Mouse (Mus musculus) forebrain, embryonic 13.5 days (tissue): Measurements from ENCODE around the gene Ric8b. TPM values are rescaled to one million over a fixed set of nuclear protein-coding genes. Genes with fewer than 3 reads are reported as not detected.
A peak's percentile ranks its signal among the peaks of the same experiment; 100 is the strongest.

Experiments
- ATAC-seq: fragments of 200-750 bp; cut with Nextera tagmentation; 2 replicates; pipeline ENCODE4 v1.8.0; 2017
- H3K27ac ChIP-seq: fragments of 300-500 bp; sonication (generic); 2 replicates; pipeline ENCODE4 v1.5.1; 2015; ENCODE audit warnings: inconsistent platforms, mild to moderate bottlenecking, moderate library complexity
- H3K27me3 ChIP-seq: fragments of 300-500 bp; sonication (generic); 2 replicates; pipeline ENCODE4 v1.6.1; 2015; ENCODE audit warnings: mild to moderate bottlenecking, inconsistent platforms
- H3K36me3 ChIP-seq: fragments of 300-500 bp; sonication (generic); 2 replicates; pipeline ENCODE4 v1.6.1; 2015; ENCODE audit warnings: mild to moderate bottlenecking, inconsistent platforms; ENCODE audit not compliant: poor library complexity, severe bottlenecking
- H3K4me1 ChIP-seq: fragments of 300-500 bp; sonication (generic); 2 replicates; pipeline ENCODE4 v1.6.1; 2015; ENCODE audit warnings: inconsistent platforms
- H3K4me2 ChIP-seq: fragments of 300-500 bp; sonication (generic); 2 replicates; pipeline ENCODE4 v1.6.1; 2015; ENCODE audit warnings: inconsistent platforms, mild to moderate bottlenecking, moderate library complexity
- H3K4me3 ChIP-seq: fragments of 300-500 bp; sonication (generic); 2 replicates; pipeline ENCODE4 v1.5.1; 2015; ENCODE audit warnings: mild to moderate bottlenecking, inconsistent platforms
- H3K9ac ChIP-seq: fragments of 300-500 bp; sonication (generic); 2 replicates; pipeline ENCODE4 v1.6.1; 2015; ENCODE audit warnings: mild to moderate bottlenecking, inconsistent platforms
- H3K9me3 ChIP-seq: fragments of 300-500 bp; sonication (generic); replicated peaks from 2 replicates; pipeline ENCODE4 v1.6.1; 2016; ENCODE audit warnings: inconsistent platforms
- WGBS: fragments of 180-500 bp; shearing (Covaris S2); methylation state at CpG from one replicate; pipeline ENCODE4 v1.1.7; 2015; 5-methylcytosine and 5-hydroxymethylcytosine counted together
- polyA plus RNA-seq: library from polyadenylated mRNA; unstranded; fragments of >200 nt; fragmentation: Nextera tagmentation; extraction: Ambion mirVana; gene quantifications from 2 replicates; pipeline ENCODE4 v1.2.1, GENCODE M21; 2015

Ric8b gene
- polyA plus RNA-seq, 1 experiment from 2014 or later = 34.2 TPM

DNA sequence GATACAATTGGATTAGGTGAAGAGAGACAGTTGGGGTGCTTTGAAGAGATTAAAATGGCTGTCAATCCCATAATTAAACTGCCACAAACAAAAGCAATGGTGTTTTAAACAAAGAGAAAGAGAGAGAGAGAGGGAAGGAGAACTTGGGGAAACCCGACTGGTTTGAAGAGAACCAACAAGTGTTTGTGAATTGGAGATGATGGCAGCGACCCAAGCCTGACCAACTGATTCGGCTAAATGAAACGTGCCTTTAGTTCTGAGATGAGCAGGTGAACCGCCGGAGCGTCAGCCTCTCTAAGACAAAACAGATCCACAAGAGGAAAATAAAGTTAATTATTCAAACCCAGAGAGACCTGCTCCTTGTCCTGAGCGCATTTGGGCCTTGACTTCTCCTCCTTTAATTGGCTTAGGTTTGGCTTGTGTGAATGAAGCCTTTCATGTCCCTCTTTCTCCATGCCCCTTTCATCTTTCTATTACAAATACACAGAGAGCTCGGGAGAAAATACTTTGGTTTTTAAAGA is 97.1 kb downstream of the Ric8b start:
- 6% methylated on average over 9 of the region's 9 CpGs for WGBS

DNA sequence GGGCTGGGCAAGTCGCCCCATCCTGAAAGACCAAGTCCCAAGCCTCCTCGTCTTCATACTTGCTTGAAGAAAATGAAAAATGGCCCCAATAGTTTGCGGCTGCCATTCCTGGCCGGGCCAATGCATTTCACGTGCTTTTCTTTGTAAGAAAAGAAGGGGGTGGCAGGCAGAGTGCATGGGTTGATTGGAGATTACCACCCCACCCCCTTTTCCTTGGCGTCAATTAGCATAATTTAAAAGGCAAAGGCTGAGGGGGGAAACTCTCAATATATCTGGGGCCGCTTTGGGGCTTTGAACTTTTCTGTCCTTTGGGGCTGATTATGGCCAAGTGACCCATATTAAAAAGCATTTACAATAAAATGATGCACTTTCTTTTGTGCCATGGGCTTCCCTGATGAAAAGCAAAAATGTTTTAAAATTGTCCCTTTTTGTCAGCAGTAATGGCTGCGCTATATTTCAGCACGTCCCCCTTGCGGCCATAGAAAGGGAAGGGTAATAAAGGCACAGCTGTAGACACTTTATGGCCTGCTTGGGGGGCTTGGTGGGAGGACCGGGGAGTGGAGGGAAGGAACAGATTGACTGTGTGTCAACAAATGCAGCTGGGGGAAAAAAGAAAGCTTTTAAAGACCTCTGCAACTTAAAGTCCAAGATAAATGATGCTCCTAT is 105.4 kb downstream of the Ric8b start:
- peak overlapping the region; percentile 22; the same call in 1 of the 2 replicates for H3K9ac ChIP-seq
- peak; percentile 81 for ATAC-seq
- peaks cover 24% of the 10 kb centered on the region for H3K4me1 ChIP-seq
- H3K9me3 ChIP-seq = no peaks in the 10 kb centered on the region
- peak overlapping the region; percentile 30 for H3K4me2 ChIP-seq
- H3K27me3 ChIP-seq = 0 out of 2 replicates have a peak, but pooled peaks cover 6% of the 10 kb centered on the region
- H3K36me3 ChIP-seq = peaks cover 15% of the 10 kb centered on the region
- H3K4me3 ChIP-seq = no peak overlapping the region
- 9% methylated on average over 11 of the region's 11 CpGs for WGBS
- H3K27ac ChIP-seq = peak overlapping the region; percentile 79

More for the DNA sequence above, 97.1 kb downstream of the Ric8b start:
- Histone ChIP-seq H3K9me3 (no peaks in the 10 kb centered on the region), H3K27ac (no peak overlapping the region), H3K27me3 (peaks cover 51% of the 10 kb centered on the region), H3K9ac (no peak overlapping the region), H3K4me3 (no peak overlapping the region), H3K4me2 (no peak overlapping the region), H3K36me3 (peaks cover 48% of the 10 kb centered on the region), H3K4me1 (peaks cover 27% of the 10 kb centered on the region)
- ATAC-seq = no peak

DNA sequence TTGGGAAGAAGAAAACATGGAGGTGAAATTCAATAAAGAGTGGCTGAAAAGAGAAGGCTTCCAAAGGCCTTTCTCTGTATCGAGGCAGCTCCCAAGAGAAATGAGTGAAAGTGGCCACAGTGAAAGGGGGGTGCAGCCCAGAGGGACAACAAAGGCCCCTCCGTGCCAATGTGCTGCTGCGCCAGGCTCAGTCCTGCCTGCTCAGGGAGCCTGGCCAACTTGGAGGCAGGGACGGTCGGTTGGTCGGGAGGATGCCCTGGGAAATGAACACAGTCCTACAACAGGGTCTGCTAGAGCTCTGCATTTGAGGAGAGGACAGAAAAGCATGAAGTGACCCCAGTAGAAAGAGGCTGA is 105.9 kb downstream of the Ric8b start:
- H3K9me3 ChIP-seq = no peaks in the 10 kb centered on the region
- peak overlapping the region; percentile 22; the same call in 1 of the 2 replicates for H3K9ac ChIP-seq
- H3K4me3 ChIP-seq = no peak overlapping the region
- peaks cover 12% of the 10 kb centered on the region for H3K36me3 ChIP-seq
- peaks cover 24% of the 10 kb centered on the region for H3K4me1 ChIP-seq
- H3K27me3 ChIP-seq = 0 out of 2 replicates have a peak, but pooled peaks cover 6% of the 10 kb centered on the region
- peak overlapping the region; percentile 79 for H3K27ac ChIP-seq
- peak; percentile 81 for ATAC-seq
- WGBS = 12% methylated on average over 6 of the region's 6 CpGs
- H3K4me2 ChIP-seq = peak overlapping the region; percentile 30

DNA sequence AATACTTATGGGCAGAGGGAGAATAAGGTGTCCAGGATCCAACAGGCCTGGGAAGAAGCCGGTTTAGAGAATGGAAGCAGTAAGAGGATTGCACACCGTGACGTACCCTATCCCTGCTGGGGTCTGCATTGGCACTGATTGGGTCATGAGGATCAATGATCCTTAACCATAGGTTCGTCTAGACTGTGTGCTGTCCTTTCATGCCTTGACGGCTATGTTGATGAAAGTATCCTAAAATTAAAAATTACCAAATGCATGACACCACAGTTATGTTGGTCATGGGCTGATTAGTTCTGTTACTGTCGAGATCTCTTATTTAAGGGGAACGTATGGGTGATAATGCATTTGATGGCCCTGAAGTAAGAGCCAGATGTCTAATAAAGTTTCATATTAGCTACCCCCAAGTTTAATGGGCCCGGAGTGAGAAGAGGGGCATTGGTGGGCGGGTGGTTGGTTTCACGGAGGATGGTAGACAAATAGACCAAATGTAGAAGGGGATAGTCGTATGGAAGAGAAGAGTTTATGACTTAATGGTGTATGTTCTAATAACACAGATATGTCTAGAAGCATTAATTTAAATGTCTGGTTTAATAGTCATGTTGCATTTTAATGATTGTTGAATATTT is 108.5 kb downstream of the Ric8b start:
- Histone ChIP-seq H3K36me3 (no peaks in the 10 kb centered on the region), H3K9ac (no peak overlapping the region), H3K4me2 (no peak overlapping the region), H3K4me1 (peaks cover 24% of the 10 kb centered on the region), H3K4me3 (no peak overlapping the region), H3K27ac (no peak overlapping the region), H3K27me3 (0 out of 2 replicates have a peak, but pooled peaks cover 6% of the 10 kb centered on the region), H3K9me3 (no peaks in the 10 kb centered on the region)
- peak; percentile 82 for ATAC-seq
- WGBS = 90% methylated on average over 11 of the region's 11 CpGs

DNA sequence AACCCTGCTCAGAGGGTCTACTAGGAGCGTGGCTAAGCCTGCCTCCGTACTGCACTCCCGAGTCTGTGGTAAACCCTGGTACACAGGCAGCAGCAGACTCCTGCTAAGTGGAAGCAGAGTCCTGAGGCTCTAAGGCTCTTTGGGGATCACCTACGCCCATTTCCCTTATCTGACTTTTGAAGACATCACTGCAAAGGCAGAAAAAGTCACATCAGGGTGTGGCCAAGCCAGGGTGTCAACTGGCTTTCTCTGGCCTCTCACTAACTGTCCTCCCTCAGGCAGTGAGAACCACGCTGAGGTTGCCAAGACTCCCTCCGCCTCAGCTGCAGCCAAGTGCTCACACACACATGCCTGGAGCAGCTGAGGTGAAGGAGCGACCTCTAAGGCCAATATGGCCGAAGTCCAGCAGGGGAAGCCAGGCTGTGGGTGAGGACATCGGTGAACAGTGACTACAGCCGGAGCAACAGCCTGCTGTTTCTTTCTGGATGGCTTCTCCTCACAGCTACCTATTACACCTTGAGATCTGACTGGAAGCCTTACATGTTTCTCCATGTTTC is 110.3 kb downstream of the Ric8b start:
- 85% methylated on average over 10 of the region's 10 CpGs for WGBS
- ATAC-seq = no peak
- peaks cover 15% of the 10 kb centered on the region for H3K4me1 ChIP-seq
- H3K4me3 ChIP-seq = no peak overlapping the region
- no peaks in the 10 kb centered on the region for H3K27me3 ChIP-seq
- no peak overlapping the region for H3K9ac ChIP-seq
- no peak overlapping the region for H3K27ac ChIP-seq
- H3K36me3 ChIP-seq = no peaks in the 10 kb centered on the region
- no peak overlapping the region for H3K4me2 ChIP-seq
- no peaks in the 10 kb centered on the region for H3K9me3 ChIP-seq

DNA sequence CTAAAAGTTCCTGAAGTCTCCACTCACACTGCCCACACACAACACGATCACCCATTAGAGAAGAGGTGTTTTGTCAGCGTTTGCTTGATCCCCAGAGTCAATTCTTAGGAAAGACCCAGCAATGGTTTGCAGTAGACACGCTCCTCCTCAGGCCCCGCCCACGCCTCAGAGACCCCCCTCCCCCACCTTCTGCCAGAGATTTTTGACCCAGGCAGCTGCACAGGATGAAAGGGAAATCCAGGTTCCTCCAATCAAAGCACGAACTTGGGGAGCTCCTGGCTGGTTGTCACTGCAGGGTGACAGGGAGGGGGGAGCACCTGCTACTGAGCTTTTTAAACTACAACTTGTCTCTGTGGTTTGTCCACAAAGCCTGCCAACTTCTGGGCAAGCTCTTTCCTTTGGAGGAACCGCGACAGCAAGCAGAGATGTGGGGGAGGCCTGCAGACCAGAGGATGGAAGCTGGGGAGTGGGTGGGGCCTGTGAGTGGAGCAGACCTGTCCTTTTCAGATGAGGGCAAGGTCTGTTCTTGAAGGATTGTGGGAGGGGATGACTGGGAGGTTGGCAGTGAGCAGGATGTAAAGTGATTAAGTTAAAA is 117.8 kb downstream of the Ric8b start:
- no peak overlapping the region for H3K27ac ChIP-seq
- 26% methylated on average over 8 of the region's 8 CpGs for WGBS
- no peak overlapping the region for H3K4me3 ChIP-seq
- no peaks in the 10 kb centered on the region for H3K27me3 ChIP-seq
- H3K4me1 ChIP-seq = no peaks in the 10 kb centered on the region
- no peak for ATAC-seq
- no peaks in the 10 kb centered on the region; the same call in 1 of the 2 replicates for H3K9me3 ChIP-seq
- no peak overlapping the region for H3K9ac ChIP-seq
- H3K4me2 ChIP-seq = no peak overlapping the region
- H3K36me3 ChIP-seq = no peaks in the 10 kb centered on the region

DNA sequence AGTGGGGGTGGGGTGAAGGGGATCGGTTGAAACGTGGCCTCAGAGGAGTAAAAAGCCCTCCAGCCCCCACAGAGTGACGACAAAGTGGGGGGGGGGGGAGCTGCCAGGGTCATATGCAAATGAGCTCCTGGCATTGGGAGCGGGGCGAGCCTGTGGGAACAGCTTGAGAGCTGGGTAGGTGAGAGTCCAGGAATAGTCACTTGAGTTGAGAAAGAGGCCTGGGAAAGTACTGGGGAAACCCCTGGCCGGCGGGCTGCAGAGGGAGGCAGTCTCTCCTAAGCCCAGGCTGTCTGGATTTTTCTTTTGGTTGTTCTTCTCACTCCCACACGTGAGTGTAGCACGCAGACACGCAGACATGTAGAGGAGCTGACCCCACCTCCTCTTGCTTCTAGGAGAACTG is 120.7 kb downstream of the Ric8b start:
- Histone ChIP-seq H3K4me2 (no peak overlapping the region), H3K36me3 (no peaks in the 10 kb centered on the region), H3K4me1 (no peaks in the 10 kb centered on the region), H3K9ac (no peak overlapping the region), H3K9me3 (no peaks in the 10 kb centered on the region; the same call in 1 of the 2 replicates), H3K4me3 (no peak overlapping the region), H3K27ac (no peak overlapping the region), H3K27me3 (peaks cover 11% of the 10 kb centered on the region)
- no peak for ATAC-seq
- WGBS = 61% methylated on average over 10 of the region's 10 CpGs

DNA sequence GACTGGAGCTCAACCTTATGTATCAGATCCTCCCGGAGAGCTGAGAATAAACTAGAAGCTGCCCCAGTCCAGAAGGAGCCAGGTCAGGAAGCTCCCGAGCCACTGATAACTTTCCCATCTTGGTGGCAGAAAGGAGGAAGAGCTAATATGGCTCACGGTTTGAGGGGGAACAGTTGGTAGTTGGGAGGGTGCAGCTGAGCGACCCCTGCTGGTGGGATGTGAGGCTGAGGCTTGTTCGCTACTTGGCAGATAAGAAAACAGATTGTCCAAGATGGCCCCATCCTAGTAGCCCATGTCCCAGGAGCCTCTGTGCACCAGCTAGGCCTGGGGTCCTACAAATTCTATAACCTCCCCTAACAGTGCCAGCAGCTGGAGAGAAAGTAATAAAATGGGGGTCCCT is 121.4 kb downstream of the Ric8b start:
- H3K36me3 ChIP-seq = no peaks in the 10 kb centered on the region
- WGBS = 89% methylated on average over 5 of the region's 5 CpGs

DNA sequence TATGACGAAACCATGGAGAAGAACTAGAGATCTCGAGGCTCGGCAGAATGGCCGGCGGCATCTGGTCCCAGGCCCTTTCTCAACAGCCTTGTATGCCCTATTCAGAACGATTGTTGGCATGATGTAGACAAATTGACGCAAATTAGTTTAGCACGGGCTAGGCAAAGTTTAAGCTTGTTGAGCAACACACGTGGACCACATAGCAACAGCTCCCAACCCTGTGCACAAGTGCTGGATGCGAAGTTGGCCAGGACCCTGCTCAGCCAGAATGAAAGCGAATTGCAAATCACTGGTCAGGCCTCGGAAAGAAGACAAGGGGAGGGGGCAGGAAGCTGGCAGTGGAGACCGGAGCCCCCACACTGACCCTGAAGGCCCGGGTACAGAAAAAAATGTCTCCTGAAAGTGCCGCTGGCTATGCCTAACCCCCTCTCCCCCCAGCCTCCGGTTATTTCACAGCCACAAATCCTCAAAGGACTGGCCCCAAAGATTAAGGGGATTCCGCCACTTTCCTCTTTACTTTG is 126.8 kb downstream of the Ric8b start:
- Histone ChIP-seq H3K4me1 (peaks cover 11% of the 10 kb centered on the region), H3K36me3 (no peaks in the 10 kb centered on the region), H3K9me3 (no peaks in the 10 kb centered on the region), H3K4me2 (peak overlapping the region; percentile 48), H3K9ac (peak overlapping the region; percentile 38; the same call in 1 of the 2 replicates), H3K4me3 (peak overlapping the region; percentile 10; the same call in 1 of the 2 replicates), H3K27me3 (peaks cover 26% of the 10 kb centered on the region), H3K27ac (no peak overlapping the region)
- 5% methylated on average over 17 of the region's 17 CpGs for WGBS
- ATAC-seq = peak; percentile 72

More for the DNA sequence above, 121.4 kb downstream of the Ric8b start:
- Histone ChIP-seq H3K4me3 (no peak overlapping the region), H3K9me3 (no peaks in the 10 kb centered on the region; the same call in 1 of the 2 replicates), H3K9ac (no peak overlapping the region), H3K4me2 (no peak overlapping the region), H3K4me1 (no peaks in the 10 kb centered on the region), H3K27ac (no peak overlapping the region), H3K27me3 (peaks cover 15% of the 10 kb centered on the region)
- no peak for ATAC-seq

DNA sequence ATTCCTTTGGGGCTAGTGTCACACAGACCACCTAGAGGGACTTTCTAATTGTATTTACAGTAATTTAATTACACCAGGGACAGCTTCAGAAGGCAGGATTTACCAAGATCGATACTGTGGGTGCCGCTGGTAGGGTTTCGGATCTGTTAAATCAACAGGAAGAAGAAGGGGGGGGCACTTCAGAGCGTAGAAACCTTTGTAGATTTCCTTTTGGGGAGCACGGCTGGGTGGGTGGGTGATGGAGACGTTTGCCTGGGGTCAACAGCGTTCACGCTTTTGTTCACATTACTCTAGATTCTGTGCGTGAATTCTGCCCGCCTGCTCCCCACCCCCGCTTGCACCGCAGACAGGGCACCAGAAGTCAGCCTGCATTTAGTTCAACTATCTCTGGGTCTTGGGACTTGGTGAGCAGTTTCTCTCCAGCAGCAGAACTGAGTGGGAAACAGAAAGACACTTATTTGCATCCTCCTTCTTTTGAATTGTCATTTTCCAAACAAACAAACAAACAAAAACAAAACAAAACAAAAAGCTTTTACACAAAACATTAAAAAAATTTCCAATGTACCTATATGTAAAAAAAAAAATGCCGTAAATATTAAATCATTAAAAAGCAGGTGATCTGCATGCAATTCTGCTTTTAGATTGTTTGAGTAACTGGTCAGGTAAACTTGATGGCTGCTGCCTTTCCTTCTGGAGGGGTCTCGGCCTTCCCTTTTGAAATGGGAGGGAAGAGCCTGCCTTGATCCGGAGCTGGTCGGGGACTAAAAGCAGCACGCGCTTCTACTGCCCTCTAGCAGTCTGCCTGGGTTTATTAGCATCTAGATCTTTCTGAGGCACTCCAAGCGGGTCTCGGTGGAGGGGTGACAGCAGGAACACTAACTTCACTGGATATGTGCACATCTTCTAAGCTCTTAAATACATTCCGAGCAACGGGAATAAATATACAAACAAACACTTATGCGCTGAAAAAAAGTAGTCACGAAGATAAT is 127.6 kb downstream of the Ric8b start:
- 10% methylated on average over 24 of the region's 24 CpGs for WGBS
- peaks cover 11% of the 10 kb centered on the region for H3K4me1 ChIP-seq
- no peaks in the 10 kb centered on the region for H3K9me3 ChIP-seq
- ATAC-seq = 0 out of 2 replicates have a peak, but pooled peaks have one; percentile 6
- no peaks in the 10 kb centered on the region for H3K36me3 ChIP-seq
- no peak overlapping the region for H3K4me3 ChIP-seq
- no peak overlapping the region for H3K27ac ChIP-seq
- peak overlapping the region; percentile 38; the same call in 1 of the 2 replicates for H3K9ac ChIP-seq
- H3K4me2 ChIP-seq = peak overlapping the region; percentile 48
- H3K27me3 ChIP-seq = peaks cover 26% of the 10 kb centered on the region

DNA sequence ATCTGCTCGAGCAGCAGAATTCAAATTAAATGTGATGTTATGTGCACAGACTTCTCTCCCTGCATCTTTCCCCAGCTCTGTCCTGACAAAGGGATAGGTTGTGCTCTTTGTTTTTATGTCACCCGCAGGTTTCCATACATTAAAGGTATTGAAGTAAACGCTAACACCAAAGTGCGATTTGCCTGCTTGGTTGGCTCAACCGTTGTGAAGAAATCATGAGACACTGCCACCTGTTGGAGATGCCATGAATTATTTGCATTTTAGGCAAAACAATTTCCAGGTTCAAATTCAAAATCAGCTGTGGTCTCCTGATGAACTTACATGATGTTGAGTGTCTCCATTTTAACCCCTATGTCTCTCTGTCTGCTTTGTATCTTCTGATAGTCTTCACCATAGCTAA is 129.2 kb downstream of the Ric8b start:
- H3K9ac ChIP-seq = no peak overlapping the region
- H3K27me3 ChIP-seq = peaks cover 26% of the 10 kb centered on the region
- ATAC-seq = no peak
- 20% methylated on average over 5 of the region's 5 CpGs for WGBS
- no peak overlapping the region for H3K27ac ChIP-seq
- H3K4me3 ChIP-seq = no peak overlapping the region
- no peaks in the 10 kb centered on the region for H3K36me3 ChIP-seq
- H3K9me3 ChIP-seq = no peaks in the 10 kb centered on the region
- no peak overlapping the region for H3K4me2 ChIP-seq
- peaks cover 11% of the 10 kb centered on the region for H3K4me1 ChIP-seq
